Mouse (Mus musculus): ENCODE data around the gene Eqtn. TPM values are rescaled to one million over a fixed set of nuclear protein-coding genes. Genes with fewer than 3 reads are reported as not detected.

Gene Eqtn
- total RNA-seq (2022), result 1 to 10 TPM in 2 of 4 experiments, under 1 TPM in 2; 0.56 to 1.8 (median 1.0) TPM

DNA sequence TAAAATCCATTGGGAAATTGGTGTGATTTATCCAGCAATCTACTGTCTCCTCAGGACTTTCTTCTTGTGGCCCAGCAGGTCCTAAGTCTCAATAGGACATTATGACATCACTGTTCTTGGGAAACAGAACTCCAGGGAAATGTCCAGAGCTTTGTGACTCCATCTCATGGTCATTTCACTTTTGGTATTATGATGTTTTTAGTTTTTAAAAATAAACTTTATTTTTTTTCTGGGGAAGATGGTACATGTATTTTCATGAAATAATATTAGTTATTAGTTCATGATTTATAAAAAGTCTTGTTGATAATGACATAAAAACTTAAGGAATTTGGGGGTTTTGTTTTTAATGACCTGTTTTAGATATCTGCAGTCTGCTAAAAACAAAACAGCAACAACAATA, at the start of gene Eqtn:
Eqtn (minus strand) TSS at position 101 of the 400 bp plus-strand sequence.
- DNase-seq (ENCODE audit: low spot score in 2 of 2), result no peak

DNA sequence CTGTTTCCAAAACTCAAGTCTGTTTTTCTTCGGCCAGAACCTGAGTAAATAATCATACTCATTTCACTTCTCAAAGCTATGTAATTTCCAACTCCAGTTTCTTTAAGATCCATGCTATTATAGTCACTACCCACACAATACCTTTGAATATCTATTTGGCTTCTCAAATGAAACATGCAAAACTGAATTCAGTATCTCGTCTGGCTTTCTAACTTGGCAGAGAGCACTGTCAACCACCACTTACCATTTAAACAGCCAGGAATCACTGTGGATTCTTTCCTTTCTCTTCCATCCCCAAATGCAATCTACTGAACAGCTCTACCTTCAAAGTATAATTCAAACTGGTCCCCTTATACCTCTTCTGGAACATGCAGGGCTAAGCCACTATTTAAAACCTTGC, 44.7 kb upstream of the Eqtn start:
- DNase-seq (ENCODE audit: low spot score in 2 of 2), result no peak

DNA sequence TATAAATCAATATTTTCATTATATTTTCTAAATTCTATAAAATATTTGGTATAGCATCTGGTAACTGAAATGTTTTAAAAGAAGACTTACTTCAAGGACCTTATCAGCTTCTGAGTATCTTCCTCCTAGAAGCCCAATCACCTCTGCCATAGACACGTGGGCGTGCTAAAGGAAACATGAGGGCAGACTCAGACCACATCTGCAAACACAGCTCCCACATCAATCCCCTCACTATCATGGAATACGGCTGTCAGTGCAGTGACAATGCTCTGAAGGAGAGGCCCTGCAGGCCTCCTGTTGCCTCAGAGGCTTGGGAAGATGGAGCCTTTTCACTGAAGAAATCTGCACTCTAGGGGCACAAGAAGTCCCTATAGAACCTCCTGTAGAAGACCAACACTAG, 24.1 kb upstream of the Eqtn start:
- DNase-seq (ENCODE audit: low spot score in 2 of 2), result no peak

DNA sequence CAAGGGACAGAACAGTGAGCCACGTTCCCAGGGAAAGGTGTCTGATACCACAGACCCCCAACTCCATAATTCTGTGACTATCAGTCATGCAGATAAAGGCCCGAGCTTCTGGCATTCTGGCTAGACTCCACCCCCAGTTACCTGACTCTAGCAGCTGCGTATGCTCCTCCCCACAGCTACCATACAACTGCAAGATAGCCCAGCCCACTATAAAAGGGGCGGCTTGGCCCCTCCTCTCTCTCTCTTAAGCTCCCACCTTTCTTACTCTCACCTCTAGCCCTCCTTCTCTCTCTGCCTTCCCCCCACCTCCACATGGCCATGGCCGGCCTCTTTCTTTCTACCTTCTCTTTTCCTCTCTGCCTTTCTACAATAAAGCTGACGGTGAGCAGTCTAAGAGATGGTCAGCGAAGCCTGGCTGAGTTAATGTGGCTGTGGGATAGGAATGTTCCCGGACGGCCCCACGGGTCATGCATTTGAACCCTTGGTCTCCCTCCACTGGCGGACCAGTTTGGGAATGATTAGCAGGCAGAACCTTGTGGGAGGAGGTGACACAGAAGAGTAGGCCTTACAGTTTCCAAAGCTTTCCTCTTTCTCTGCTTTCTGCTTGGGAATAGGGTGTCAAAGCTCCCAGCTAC, 12.7 kb upstream of the Eqtn start:
- DNase-seq (ENCODE audit: low spot score in 2 of 2), result no peak

DNA sequence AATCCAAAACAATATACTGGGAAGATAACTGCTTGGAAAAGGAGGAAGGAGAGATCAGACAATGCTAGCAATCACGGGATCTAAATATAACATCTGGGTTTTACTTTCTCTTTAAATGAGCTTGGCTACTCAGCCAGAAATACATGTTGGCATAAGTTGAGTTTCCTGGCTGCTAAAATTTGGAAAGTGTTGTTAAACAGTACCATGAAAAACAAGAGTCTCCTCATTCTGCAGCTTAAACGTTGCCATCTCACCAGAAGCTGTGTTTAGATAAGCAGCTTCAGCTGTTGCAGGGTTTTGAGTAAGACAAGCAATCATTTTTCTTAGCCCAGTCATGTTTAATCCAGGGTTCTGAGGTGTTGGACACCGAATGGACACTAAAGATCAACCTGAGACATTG, 26.9 kb downstream of the Eqtn start:
- no peak for DNase-seq (ENCODE audit: low spot score in 2 of 2)

DNA sequence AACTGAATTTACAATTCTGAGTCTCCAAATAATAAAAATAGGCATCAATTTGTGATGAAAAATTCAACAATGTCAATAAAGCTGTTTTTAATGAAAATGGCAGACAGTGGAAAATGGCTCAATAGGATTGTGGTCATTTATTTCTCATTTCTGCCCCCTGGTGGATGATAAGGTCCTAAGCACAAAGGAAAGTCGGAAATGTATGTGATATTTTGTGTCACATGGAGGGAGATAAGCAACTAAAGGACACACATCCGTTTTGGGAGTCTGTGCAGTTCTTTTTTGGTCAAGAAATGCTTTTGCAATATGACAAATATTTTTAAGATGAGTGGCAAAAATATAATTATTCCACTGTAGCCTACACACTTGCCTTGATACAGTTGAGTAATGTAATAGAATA, 27.9 kb downstream of the Eqtn start:
- no peak for DNase-seq (ENCODE audit: low spot score in 2 of 2)

Other genes starting within 250 kb of the Eqtn start
- 10 to 100 TPM in 2 of 4 experiments, 1 to 10 TPM in 2; 8.8 to 12.2 (median 10.1) TPM for gene Tek, start 189.6 kb downstream of the Eqtn start, total RNA-seq (2022)
- 10 to 100 TPM; 29.3 to 39.6 (median 36.1) TPM for gene Mysm1, start 50.3 kb upstream of the Eqtn start, total RNA-seq (2022)
- 10 to 100 TPM; 34.5 to 49.9 (median 40.0) TPM for gene Jun, start 123.4 kb upstream of the Eqtn start, total RNA-seq (2022)

Measured in left cerebral cortex, adult 8-10 months (tissue).